Mouse (Mus musculus): ENCODE data around the gene Klhl18.
"Not testable (repeated sequence)": the region's sequence is repeated elsewhere in the genome, so short reads cannot be mapped to it uniquely, and the experiment has no call there.

The Klhl18 gene

GRCm38 (mm10) chr9:110419511-110420112, 56.9 kb downstream of the Klhl18 start, which contains the start of gene Ngp:
Gene Ngp, plus strand, starts transcription at chr9:110419747.
- no peak for DNase-seq (ENCODE audit: low read depth)

GRCm38 (mm10) chr9:110413785-110414184, 62.7 kb downstream of the Klhl18 start:
- DNase-seq (ENCODE audit: low read depth), result peak; percentile 56

GRCm38 (mm10) chr9:110412926-110413325, 63.6 kb downstream of the Klhl18 start:
- peak; percentile 49 for DNase-seq (ENCODE audit: low read depth)

- peak; percentile 94 for DNase-seq (ENCODE audit: low read depth)
Measured at GRCm38 (mm10) chr9:110410908-110411887, 65.3 kb downstream of the Klhl18 start.

GRCm38 (mm10) chr9:110408099-110408773, 68.3 kb downstream of the Klhl18 start, which contains the start of gene Ptpn23:
Gene Ptpn23, minus strand, starts transcription at chr9:110408213.
- DNase-seq (ENCODE audit: low read depth), result peak; percentile 98

GRCm38 (mm10) chr9:110407311-110408098, 69.0 kb downstream of the Klhl18 start:
- DNase-seq (ENCODE audit: low read depth), result peak; percentile 63

GRCm38 (mm10) chr9:110403240-110403639, 73.3 kb downstream of the Klhl18 start:
- DNase-seq (ENCODE audit: low read depth), result not testable (repeated sequence)

- DNase-seq (ENCODE audit: low read depth), result no peak
Measured at GRCm38 (mm10) chr9:110402731-110403130, 73.8 kb downstream of the Klhl18 start.

GRCm38 (mm10) chr9:110400650-110401049, 75.8 kb downstream of the Klhl18 start:
- no peak for DNase-seq (ENCODE audit: low read depth)

- no peak for DNase-seq (ENCODE audit: low read depth)
Measured at GRCm38 (mm10) chr9:110393295-110393694, 83.2 kb downstream of the Klhl18 start.

GRCm38 (mm10) chr9:110390843-110391242, 85.7 kb downstream of the Klhl18 start:
- no peak for DNase-seq (ENCODE audit: low read depth)

GRCm38 (mm10) chr9:110388011-110388410, 88.5 kb downstream of the Klhl18 start:
- DNase-seq (ENCODE audit: low read depth), result no peak

- peak; percentile 11 for DNase-seq (ENCODE audit: low read depth)
Measured at GRCm38 (mm10) chr9:110384369-110384929, 92.0 kb downstream of the Klhl18 start.

- no peak for DNase-seq (ENCODE audit: low read depth)
Measured at GRCm38 (mm10) chr9:110381292-110381691, 95.2 kb downstream of the Klhl18 start.

- no peak for DNase-seq (ENCODE audit: low read depth)
Measured at GRCm38 (mm10) chr9:110380662-110381061, 95.8 kb downstream of the Klhl18 start.

- no peak for DNase-seq (ENCODE audit: low read depth)
Measured at GRCm38 (mm10) chr9:110379361-110379760, 97.1 kb downstream of the Klhl18 start.

- DNase-seq (ENCODE audit: low read depth), result not testable (repeated sequence)
Measured at GRCm38 (mm10) chr9:110377655-110378054, 98.8 kb downstream of the Klhl18 start.
